Mouse (Mus musculus) midbrain, embryonic 14.5 days (tissue): ENCODE measurements around the gene Sorbs1. TPM values are rescaled to one million over a fixed set of nuclear protein-coding genes. Genes with fewer than 3 reads are reported as not detected.

Experiments used
- ATAC-seq: fragments of 200-750 bp; cut with Nextera tagmentation; 2 replicates; pipeline ENCODE4 v1.8.0; 2017; ENCODE audit warnings: moderate number of reproducible peaks, moderate library complexity; ENCODE audit not compliant: low FRiP score, low TSS enrichment
- DNase-seq: peaks from one replicate; pipeline ENCODE4 v3.0.0-alpha.2; 2015
- H3K27ac ChIP-seq: fragments of 300-500 bp; sonication (generic); replicated peaks from 2 replicates; pipeline ENCODE4 v1.5.1; 2014; ENCODE audit warnings: mild to moderate bottlenecking, low read depth, low read length, moderate library complexity
- H3K27me3 ChIP-seq: fragments of 300-500 bp; sonication (generic); 2 replicates; pipeline ENCODE4 v1.6.1; 2014; ENCODE audit warnings: low read length, control low read depth, mixed read lengths; ENCODE audit not compliant: control insufficient read depth, insufficient read depth
- H3K36me3 ChIP-seq: fragments of 300-500 bp; sonication (generic); 2 replicates; pipeline ENCODE4 v1.6.1; 2014; ENCODE audit warnings: low read length, control low read depth; ENCODE audit not compliant: control insufficient read depth, insufficient read depth
- H3K4me1 ChIP-seq: fragments of 300-500 bp; sonication (generic); 2 replicates; pipeline ENCODE4 v1.6.1; 2014; ENCODE audit warnings: mild to moderate bottlenecking, antibody characterized with exemption, low read length, control low read depth; ENCODE audit not compliant: control insufficient read depth, insufficient read depth
- H3K4me2 ChIP-seq: fragments of 300-500 bp; sonication (generic); 2 replicates; pipeline ENCODE4 v1.6.1; 2014; ENCODE audit warnings: mild to moderate bottlenecking, low read length, moderate library complexity
- H3K4me3 ChIP-seq: fragments of 300-500 bp; sonication (generic); replicated peaks from 2 replicates; pipeline ENCODE4 v1.5.1; 2014; ENCODE audit warnings: low read depth, low read length
- H3K9ac ChIP-seq: fragments of 300-500 bp; sonication (generic); replicated peaks from 2 replicates; pipeline ENCODE4 v1.6.1; 2014; ENCODE audit warnings: mild to moderate bottlenecking, low read length, moderate library complexity
- H3K9me3 ChIP-seq: fragments of 300-500 bp; sonication (generic); 2 replicates; pipeline ENCODE4 v1.6.1; 2016; ENCODE audit warnings: low read length, control low read depth, mixed read lengths; ENCODE audit not compliant: control insufficient read depth
- WGBS: fragments of 180-500 bp; shearing (Covaris S2); extraction: QIAGEN DNeasy Blood & Tissue Kit; methylation state at CpG from one replicate; pipeline ENCODE4 v1.1.7; 2014; 5-methylcytosine and 5-hydroxymethylcytosine counted together
- polyA plus RNA-seq: library from polyadenylated mRNA; unstranded; fragments of >200 nt; fragmentation: Nextera tagmentation; extraction: Ambion mirVana; gene quantifications from 2 replicates; pipeline ENCODE4 v1.2.1, GENCODE M21; 2014

The Sorbs1 gene
- polyA plus RNA-seq, 1 experiment from 2014 or later = 87.9 TPM

DNA sequence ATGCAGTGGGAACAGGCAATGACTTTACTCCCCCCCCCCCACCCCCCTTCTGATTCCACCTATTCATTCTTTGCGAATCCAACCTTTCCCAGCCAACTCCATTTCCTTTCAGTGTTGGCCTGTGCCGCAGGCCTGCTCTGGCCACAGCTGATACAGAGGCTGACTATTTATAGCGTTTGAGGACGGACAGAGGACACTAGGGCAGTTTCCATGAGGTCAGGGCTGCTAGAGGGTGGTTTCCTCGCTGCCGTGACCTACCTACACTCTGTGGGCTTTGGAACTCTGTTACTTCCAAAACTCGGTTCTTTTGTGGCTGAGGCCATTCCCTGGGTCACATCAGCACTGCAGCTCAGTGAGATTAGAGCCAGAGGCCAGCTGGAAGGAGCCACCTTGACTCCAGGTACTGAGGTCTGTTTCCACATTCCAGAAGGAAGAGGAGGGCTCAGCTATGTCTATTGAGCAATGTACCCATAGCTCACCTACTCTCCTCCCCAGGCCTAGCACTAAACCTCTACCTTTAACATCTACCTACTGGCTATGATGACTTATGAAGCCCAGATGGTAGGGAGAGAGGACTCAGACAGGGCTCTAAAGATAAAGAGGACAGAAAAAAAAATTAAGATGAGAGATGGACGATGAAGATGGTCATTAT is 235.1 kb downstream of the Sorbs1 start:
- WGBS = 84% methylated on average over 8 of the region's 8 CpGs
- H3K9ac ChIP-seq = no peak overlapping the region
- no peaks in the 10 kb centered on the region for H3K27me3 ChIP-seq
- H3K4me2 ChIP-seq = no peak overlapping the region
- no peaks in the 10 kb centered on the region for H3K36me3 ChIP-seq
- H3K4me3 ChIP-seq = no peak overlapping the region
- H3K4me1 ChIP-seq = no peaks in the 10 kb centered on the region
- 0 out of 2 replicates have a peak, but pooled peaks cover 5% of the 10 kb centered on the region for H3K9me3 ChIP-seq
- no peak overlapping the region for H3K27ac ChIP-seq
- no peak for DNase-seq
- no peak for ATAC-seq

DNA sequence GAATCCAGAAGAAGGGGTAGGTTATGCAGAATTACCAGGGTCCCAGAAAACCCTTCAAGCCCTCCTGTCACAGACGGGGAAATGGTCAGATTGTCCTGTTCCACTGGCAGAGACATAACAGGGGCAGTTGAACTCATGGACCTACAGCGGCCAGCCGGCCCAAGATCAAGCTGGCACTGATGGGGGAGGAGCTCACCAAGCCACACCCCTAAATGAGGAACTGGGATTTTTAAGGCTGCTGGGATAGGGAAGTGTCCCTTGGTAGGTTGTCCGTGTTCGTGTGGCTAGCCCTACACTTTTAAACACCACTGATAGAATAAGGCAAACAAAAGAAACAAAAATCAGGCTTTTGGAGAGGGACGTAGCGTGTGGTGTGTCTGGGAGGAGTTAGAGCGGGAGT is 236.1 kb downstream of the Sorbs1 start:
- Histone ChIP-seq H3K27ac (no peak overlapping the region), H3K4me3 (no peak overlapping the region), H3K9ac (no peak overlapping the region), H3K9me3 (0 out of 2 replicates have a peak, but pooled peaks cover 5% of the 10 kb centered on the region), H3K4me2 (no peak overlapping the region), H3K4me1 (no peaks in the 10 kb centered on the region), H3K27me3 (peaks cover 4% of the 10 kb centered on the region; the same call in 1 of the 2 replicates), H3K36me3 (no peaks in the 10 kb centered on the region)
- no peak for ATAC-seq
- 91% methylated on average over 8 of the region's 8 CpGs for WGBS
- no peak for DNase-seq

DNA sequence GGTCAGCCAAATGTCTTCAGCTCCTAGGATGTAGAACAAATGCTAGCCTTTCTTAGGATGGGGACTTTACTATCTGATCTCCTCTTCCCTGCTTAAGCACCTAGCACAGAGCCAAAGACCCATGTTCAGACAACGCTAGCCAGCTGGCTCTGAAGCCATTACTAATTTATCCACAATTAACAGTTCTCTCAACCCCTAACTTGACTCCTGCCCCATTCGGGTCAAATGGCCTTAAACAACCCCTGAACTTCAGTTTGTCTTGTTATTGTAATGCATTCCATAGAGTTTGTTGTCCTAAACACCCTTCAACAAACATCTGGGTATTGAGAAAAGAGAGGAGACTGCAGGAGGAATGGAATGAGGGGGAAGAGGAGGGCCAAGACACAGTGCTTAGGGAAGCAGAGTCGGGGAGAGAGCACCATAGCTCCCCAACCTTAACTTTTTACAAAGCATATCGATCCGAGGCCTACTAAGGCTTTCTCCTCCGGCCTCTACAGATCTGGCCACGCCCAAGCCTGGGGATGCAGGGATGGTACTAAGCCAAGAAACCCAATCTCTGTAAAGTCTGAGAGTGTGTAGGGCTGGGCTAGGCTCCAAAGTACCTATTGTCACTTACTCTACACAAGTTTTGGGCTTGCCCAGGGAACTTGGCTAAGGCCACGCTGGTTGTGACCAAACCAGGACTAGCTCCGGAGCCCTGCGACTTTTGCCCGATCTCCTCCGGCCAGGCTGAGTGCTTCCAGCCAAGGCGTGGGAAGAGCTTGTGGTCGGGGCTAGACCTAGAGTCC is 238.0 kb downstream of the Sorbs1 start:
- H3K27me3 ChIP-seq = peaks cover 23% of the 10 kb centered on the region
- H3K4me2 ChIP-seq = no peak overlapping the region
- DNase-seq = no peak
- H3K27ac ChIP-seq = no peak overlapping the region
- H3K9me3 ChIP-seq = no peaks in the 10 kb centered on the region
- no peaks in the 10 kb centered on the region for H3K36me3 ChIP-seq
- H3K4me3 ChIP-seq = no peak overlapping the region
- whole genome bisulfite sequencing = 89% methylated on average over 14 of the region's 14 CpGs
- H3K4me1 ChIP-seq = peaks cover 7% of the 10 kb centered on the region
- ATAC-seq = no peak
- H3K9ac ChIP-seq = no peak overlapping the region

DNA sequence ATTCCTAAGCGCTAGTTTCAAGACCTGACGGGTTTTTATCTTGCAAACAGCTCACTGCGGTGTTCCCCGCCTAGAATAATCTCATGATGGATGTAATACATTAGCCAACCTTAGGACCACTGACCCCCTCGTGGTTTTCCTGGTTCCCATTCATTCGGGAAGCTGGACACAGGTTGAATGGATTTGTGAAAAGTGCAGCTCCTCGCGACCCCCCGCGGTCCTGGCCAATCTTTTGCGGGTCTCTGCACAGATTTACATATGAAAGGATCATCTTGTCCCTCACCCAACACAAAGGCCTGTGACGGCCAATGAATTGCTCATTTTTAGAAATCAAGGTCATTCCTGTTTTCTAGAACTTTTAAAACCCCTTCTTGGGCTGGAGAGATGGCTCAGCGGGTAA is 240.9 kb downstream of the Sorbs1 start:
- no peak for DNase-seq
- ATAC-seq = no peak

DNA sequence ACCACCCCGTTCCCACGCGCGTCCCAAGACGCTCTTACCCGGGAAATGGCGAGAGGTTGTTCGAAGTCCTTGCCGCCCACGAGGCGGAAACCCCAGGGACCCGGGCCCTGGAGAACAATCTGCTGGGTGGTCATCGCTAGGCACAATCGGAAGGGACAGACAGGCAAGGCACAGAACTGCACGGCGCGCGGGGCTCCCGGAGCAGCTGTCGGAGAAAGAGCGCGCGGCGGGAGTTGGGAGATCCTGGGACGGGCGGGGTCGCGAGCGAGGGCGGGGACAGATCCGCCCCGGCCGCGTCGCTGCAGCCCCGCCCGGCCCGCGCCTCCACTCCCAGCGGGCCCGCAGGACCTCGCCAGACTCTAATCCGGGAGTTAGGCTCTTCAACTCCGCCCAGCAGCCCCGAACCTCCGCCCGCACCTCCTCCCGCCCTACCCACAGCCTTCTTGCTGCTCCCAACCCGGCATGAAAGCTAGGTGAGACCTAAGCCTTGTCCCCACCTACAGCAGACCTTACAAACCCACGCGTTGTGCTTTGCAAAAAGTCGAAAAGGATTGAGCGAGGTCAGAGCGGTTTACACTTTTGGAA is 242.2 kb downstream of the Sorbs1 start, which contains the start of gene Pdlim1:
Gene Pdlim1 (minus strand): TSS at position 535 of the 585 bp plus-strand sequence.
- no peaks in the 10 kb centered on the region for H3K36me3 ChIP-seq
- no peak within 1 kb of the TSS for H3K27ac ChIP-seq
- DNase-seq = peak; percentile 69
- H3K27me3 ChIP-seq = peaks cover 36% of the 10 kb centered on the region
- H3K9me3 ChIP-seq = no peaks in the 10 kb centered on the region
- H3K4me2 ChIP-seq = peak within 1 kb of the TSS; percentile 96
- H3K4me1 ChIP-seq = peaks cover 9% of the 10 kb centered on the region
- peak; percentile 71 for ATAC-seq
- under 1% methylated on average over 53 of the region's 54 CpGs for WGBS
- H3K4me3 ChIP-seq = peak within 1 kb of the TSS; percentile 48
- peak within 1 kb of the TSS; percentile 49 for H3K9ac ChIP-seq

More for the DNA sequence above, 240.9 kb downstream of the Sorbs1 start:
- WGBS = 5% methylated on average over 13 of the region's 13 CpGs
- Histone ChIP-seq H3K9ac (no peak overlapping the region), H3K36me3 (no peaks in the 10 kb centered on the region), H3K27me3 (peaks cover 36% of the 10 kb centered on the region), H3K27ac (no peak overlapping the region), H3K4me2 (no peak overlapping the region), H3K9me3 (no peaks in the 10 kb centered on the region), H3K4me1 (peaks cover 9% of the 10 kb centered on the region), H3K4me3 (no peak overlapping the region)

DNA sequence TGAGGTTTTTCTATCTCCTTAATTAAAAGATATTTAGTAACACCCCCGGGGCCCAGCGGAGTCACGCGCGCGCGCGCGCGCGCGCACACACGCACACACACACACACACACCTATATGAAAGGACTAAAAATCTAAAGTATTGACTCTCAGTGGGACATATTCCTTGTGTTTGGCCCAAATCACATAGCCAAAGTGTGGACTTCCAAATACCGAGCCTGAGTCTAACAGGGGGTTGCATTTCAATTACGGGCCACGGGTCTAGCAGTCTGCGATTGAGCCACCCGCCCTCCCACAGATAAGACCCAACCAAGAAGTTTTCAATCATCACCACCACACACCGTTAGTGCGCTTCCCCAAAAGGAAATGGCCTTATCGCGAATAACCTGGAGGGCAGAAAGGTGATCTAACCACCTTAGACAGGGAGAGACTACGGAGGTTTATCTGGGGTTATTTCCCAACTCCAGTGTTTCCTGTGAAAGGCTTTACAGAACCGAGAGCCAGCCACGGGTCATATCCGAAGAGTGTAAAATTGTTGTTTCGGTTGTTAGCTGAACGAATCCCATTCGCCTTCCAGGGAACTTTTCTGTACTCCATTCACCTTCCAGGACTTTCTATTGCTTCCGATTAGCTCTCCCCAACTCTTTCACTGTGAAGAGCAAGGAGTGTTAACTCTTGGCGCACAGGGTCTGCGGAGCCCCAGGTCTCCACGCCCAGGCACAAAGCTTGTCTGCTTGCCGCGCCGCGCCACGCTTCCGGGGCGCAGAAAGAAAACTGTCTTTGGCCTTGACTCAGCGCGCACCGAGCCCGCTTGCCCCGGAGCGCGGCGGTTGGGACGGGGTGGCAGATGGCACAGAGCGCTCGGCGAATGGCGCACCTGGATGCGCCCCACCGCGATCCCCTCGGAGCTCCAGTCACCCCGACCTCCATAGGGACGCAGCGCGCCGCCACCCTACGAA is 242.9 kb downstream of the Sorbs1 start:
- Histone ChIP-seq H3K9me3 (no peaks in the 10 kb centered on the region), H3K36me3 (no peaks in the 10 kb centered on the region), H3K27ac (no peak overlapping the region), H3K9ac (peak overlapping the region; percentile 49), H3K4me1 (peaks cover 9% of the 10 kb centered on the region), H3K4me3 (peak overlapping the region; percentile 48), H3K4me2 (peak overlapping the region; percentile 96), H3K27me3 (peaks cover 36% of the 10 kb centered on the region)
- ATAC-seq = peak; percentile 53; the same call in 1 of the 2 replicates
- WGBS = 7% methylated on average over 63 of the region's 63 CpGs
- peak; percentile 54 for DNase-seq

DNA sequence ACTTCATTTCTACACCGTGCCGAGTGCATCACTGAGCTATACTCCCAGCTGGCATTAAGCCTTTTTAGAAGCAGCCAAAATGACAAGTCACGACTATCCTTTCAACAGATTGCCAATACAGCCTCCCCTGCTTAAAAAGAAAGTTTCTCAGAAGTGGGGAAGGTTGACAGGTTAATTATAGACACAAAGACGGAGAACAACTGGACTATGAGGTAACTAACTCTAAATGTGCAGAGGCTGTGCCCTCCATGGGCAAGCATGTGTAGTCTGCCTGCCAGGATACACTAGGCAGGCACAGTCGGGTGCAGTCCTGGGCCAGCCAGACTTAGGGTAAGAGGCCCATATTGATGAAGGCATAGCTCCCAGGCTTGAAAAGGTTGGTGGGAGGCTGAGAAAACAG is 244.1 kb downstream of the Sorbs1 start:
- no peak overlapping the region for H3K9ac ChIP-seq
- H3K36me3 ChIP-seq = no peaks in the 10 kb centered on the region
- no peak for ATAC-seq
- H3K4me3 ChIP-seq = no peak overlapping the region
- no peak overlapping the region for H3K27ac ChIP-seq
- no peak overlapping the region for H3K4me2 ChIP-seq
- DNase-seq = no peak
- WGBS = 67% methylated on average over 5 of the region's 5 CpGs
- peaks cover 36% of the 10 kb centered on the region for H3K27me3 ChIP-seq
- no peaks in the 10 kb centered on the region for H3K9me3 ChIP-seq
- peaks cover 9% of the 10 kb centered on the region for H3K4me1 ChIP-seq

DNA sequence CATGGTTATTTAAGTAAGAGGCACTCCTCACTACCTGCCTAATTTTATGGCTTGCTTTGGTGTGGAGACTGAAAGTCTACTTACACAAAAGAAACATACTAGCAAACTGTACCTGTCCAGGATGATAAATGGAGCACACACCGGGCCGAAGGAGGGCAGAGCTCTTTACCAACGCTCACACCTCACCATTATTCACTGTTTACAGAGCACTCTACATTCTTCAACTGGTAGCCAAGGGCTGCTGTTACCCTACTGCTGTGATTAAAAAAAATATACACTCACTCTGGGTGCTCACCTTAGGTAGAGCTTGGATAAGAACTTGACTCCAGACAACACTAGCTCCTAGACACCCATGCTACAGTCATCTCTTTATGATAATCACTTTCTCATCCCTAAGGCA is 245.1 kb downstream of the Sorbs1 start:
- Histone ChIP-seq H3K27me3 (peaks cover 36% of the 10 kb centered on the region), H3K27ac (no peak overlapping the region), H3K9me3 (no peaks in the 10 kb centered on the region), H3K9ac (no peak overlapping the region), H3K36me3 (no peaks in the 10 kb centered on the region), H3K4me1 (peaks cover 9% of the 10 kb centered on the region), H3K4me2 (no peak overlapping the region), H3K4me3 (no peak overlapping the region)
- WGBS = 92% methylated on average over 3 of the region's 3 CpGs
- DNase-seq = no peak
- ATAC-seq = no peak
